Mouse (Mus musculus) layer of hippocampus, adult 9-11 months (tissue): ENCODE results near the gene Phldb1.

Experiments used
- DNase-seq: peaks from one replicate; pipeline ENCODE4 v3.0.0; 2022

The Phldb1 gene

DNA sequence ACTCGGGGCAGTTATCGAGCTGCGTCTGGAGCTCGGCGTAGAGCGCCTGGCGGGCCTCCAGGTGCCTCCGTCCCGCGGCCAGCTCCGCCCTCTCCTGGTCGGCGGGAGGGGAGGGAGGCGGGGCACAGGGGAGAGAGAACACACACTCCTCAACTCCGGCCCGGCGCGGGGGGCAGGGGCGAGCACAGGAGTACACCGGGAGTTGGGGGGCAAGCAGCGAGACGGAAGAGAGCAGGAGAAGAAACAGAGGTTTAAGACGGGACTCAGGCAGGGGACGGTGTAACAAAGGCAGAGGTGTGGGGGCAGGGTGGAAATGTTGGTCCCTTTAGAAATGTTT is 26.6 kb downstream of the Phldb1 start:
- DNase-seq = no peak

DNA sequence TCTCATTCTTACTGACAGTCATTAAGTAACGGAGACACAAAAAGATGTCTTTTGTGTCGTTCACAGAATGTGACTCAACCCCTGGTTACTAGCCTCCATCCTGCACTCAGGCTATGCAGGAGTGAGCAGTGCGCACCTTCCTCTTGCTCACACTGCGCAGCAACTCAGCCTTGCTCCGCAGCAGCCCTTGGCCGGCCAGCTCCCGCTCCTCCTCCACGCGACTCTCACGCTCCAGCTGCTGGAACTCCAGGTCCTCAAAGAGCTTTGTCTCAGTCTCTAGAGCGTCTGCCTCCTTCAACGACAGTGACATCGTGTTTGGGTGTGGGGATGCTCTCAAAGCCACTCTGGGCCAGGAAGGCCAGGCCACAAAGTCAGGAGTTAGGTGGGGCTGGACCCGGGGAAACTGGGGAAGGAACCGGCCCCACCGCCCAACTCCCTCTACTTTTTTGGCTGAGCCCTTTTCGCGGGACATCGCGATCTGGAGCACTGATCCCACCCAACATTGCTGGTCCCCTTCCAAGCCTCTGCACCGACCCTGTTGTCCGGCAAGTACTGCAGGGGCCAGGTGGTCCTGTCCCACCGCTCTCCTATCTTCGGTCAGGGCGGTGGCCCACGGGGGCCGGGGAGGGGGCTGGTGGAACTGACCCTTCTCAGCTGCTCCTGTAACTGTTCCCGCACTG is 27.1 kb downstream of the Phldb1 start:
- no peak for DNase-seq

DNA sequence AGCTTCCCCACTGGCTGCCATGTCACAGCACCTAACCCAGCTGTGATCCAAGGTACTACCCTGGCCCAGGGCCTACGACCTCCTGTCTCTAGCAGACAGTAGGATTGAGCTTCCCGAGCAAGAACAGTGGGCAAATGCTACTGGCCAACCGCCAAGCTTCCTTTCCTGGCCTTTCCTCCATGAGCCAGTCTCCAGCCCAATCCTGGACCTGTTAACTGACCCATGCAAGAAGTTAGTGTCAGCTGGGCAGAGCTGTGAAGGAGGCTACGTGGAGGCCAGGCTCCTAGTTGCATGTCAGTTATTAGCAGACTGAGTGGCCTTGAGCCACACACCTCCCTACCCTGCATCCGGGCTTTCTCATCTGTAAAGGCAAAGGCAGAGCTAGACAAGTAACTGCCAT is 35.3 kb downstream of the Phldb1 start:
- no peak for DNase-seq

DNA sequence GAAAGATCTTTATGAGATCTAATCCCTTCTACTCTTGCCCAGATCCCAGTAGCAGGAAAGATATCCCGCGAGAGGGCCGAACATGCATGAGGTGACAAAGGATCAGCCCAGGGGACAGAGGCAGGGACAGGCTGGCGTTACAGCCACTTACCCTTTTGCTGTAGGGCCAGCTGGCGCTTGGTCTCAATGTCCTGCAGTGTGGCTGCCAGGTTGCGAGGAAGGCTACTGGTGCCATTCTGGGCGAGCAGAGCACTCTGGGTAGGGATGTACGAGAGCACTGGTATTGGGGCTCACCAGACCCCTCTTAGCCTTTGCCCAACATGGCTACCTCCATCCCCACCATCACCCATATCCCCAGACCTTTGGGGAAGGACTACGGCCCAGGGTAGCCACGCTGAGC is 35.8 kb downstream of the Phldb1 start:
- DNase-seq = no peak

DNA sequence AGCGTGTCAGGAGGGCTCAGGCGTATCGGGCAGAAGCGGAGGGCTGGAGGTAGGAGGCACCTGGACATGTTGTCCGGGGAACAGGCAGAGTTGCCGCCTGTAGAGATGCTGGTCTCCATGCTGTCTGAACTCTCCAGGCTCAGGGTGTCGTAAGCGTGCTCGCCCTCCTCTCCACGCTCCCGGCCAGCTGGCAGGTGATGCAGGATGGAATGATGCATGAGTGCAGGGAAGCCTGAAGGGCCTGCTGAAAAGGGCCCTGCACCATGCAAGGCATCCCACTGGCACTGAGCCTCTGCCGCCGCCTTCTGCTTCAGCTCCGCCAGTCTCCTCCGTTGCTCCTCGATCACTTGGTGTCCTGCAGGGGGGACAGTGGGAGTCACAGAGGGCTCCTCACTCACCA is 37.1 kb downstream of the Phldb1 start:
- DNase-seq = no peak

DNA sequence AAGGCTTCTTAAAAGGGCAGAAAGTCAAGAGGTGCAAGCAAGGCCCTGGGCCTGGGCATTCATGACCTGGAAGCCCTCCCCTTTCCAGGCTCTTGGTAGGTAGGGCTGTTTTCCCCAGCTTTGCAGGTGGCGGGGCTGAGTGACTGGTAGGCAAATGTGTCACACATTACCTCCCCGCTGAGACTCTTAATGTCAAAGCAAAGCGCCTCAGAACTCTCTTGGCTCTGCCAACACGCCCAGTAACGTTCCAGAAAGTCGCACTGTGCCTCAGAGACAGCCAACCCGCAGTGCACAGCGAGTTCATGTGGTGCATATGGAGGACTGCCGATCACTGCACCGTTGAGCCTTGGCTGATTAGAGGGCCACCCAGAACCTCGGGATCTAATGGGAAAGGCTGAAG is 41.9 kb downstream of the Phldb1 start:
- no peak for DNase-seq

DNA sequence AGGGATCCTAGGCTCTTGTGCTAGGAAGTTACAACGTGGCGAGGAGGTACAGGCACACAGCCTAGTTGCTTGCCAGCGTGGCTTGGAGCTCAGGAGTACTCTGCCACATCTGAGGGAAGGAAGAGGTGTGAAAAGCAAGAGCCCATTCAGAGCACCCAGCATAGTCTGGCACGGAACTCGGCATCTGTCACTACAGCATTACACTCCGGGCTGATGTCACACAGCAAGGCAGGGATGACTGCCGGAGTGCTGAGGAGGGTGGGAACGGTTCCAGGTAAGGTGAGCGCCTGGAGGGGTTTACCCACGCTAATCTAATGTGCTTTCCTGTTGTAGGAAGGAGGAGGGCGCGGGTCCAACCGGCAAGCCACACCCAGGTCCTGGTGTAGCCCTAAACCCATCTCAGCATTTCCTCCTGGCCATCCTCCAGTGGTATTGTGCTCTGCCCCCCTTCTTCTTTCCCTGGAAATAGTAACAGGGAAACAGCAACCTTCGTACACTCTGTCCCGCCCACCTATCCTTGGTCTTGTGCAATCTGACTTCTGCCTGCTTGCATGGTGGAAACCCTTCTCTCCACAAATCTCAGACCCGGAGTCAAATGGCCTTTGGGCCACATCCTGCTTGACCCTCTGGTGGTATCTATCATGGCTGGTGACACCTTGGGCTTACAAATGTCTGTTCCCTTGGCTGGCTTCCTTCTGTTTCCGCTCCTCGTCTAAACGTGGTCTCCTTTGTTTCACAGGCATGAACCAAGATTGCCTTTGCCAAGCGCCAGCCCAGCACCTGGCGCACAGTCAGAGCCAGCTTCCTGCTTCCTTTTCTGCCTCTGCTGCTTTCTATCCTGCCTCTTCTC is 43.1 kb downstream of the Phldb1 start:
- peak; percentile 80 for DNase-seq

DNA sequence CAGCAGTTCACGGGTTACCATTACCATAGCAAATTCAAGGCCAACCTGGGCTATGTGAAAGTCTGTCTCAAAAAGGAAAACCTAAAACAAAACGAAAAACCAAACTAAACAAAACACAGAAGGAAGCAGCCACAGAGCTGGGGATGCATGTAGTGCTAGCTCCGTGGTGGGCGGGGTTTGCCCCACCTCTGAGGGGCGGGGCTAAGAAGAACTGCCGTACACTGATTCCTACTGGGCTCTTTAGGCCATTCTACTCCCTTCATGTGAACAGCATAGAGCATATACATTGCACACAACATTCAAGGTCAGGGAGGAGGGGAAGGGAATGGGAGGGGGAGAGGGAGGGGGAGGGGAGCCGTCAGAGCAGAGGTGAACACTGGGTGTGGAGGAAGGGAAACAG is 44.4 kb downstream of the Phldb1 start:
- DNase-seq = no peak

DNA sequence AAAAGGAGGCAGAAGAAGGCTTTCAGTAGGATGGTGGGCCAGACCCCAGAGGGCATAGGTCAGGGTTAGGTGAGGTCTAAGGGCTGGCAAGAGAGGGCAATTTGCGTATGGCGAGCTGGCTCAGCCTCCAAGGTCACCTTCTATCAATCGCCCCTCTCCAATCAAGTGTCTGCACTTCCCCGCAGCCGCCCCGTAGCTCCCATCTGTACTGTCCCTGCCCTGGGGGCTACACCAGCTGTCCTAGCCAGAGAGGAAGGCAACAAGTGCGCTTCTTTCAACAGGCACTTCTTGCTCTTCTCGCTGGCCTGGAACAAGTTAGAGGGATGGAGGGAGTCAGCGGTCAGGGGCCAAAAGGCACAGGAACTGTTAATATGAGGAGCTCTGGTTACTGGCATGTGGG is 47.0 kb downstream of the Phldb1 start:
- DNase-seq = no peak

DNA sequence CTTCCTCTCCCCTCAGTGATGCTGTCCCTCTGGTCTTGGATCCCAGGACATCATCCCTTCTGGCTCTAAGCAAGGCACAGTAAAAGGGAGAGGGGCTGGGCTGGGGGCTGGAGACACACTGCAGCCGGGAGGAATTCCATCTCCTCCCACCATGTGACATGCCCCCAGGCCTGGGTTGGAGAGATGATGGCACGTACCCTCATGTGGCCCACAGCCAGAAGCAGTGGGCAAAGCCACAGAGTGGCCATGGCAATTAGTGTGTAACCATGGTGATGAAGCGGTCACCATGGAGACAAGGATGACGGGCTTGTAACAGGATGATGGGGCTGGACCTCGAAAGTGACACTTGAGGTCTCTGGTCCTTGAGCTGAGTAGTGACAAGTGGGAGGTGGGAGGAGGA is 48.4 kb downstream of the Phldb1 start:
- DNase-seq = no peak

DNA sequence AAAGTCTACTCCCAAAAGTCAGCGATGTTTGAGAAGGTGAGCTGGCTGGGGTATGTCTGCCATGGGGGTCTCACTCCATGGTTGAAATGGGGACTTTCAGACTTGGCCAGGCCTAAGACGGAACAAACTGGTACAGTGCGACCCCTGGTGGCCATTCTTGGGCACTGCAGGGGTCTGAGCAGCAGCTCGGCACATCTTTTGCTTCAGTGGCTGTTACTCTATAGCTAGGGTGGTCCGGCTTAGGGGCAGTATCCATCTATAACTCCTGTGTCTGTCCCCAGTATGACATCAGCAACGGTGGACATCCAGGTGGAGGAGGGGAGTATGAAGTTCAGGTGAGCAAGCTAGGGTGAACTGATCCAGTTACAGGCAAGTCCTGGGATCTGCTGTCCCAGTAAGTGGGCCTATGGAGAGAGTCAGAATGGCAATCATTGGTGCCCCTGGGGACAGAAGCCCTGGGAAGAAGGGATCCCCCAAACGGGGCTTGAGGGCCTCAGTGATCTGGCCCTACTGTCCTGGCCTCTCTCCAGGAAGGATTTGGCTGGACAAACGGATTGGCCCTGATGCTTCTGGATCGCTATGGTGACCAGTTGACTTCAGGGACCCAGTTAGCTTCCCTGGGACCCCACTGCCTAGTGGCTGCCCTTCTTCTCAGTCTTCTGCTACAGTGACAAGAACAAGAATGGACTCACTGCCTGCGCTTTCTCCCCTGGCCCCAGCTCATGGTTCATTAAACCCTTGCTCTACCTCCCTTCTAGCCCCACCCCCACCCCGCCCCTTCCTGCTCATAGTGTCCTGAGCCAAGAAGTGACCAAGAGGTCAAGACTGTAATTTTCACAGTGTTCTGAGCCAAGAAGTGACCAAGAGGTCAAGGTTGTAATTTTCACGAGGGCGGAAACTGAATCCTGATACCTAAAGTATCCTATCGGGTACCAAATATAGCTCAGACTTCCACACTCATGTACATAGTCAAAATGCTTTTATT is 49.4 kb downstream of the Phldb1 start:
- DNase-seq = no peak

DNA sequence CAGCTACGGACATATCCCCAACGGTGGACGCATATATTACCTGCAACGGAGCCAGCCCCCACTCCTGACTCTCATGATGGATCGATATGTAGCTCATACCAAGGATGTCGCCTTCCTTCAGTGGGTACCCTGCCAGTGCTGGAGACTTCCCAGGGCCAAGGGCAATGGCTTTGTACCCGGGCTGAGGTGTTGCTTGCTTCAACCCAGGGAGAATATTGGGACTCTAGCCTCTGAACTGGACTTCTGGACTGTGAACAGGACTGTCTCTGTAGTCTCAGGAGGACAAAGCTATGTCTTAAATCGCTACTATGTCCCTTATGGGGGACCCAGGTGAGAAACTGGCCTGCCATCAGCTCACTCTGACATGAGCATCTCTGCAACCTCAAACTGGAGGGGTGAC is 52.0 kb downstream of the Phldb1 start:
- no peak for DNase-seq

DNA sequence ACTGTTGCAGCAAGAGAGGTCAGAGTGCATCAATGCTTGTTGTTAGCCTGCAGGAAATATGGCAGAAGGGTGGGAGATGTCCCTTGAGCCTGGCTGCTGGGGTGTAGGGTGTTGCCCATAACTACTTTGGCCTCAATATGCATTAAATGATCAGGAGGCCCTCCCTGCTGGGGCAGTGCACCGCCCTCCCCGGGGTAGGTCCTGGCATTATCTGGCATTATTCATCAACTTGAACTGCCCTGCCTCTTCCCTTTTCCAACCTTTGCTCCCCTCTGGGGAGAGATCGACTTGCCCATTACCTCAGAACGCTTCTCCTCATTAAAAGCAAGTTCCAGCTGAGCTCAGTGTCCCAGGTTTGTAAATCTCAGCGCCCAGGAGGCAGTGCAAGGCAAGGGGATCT is 55.4 kb downstream of the Phldb1 start:
- DNase-seq = no peak

DNA sequence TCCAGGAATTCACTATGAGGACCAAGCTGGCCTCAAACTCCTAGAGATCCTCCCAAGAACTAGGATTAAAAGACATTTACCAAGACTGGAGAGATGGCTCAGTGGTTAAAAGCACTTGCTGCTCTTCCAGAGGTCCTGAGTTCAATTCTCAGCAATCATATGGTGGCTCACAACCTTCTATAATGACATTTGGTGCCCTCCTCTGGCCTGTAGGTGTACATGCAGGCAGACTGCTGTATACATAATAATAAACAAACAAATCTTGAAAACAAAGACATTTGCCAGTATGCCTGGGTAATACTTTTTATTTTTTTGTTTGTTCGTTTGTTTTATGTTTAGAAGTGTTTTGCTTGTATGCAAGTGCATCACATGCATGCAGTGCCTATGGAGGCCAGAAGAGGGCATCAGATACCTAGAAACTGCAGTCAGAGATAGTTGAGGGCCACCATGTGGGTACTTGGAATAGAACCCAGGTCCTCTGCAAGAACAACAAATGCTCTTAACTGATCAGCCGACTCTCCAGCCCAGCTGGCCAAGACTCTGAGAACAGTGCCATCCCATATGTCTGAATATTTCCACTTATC is 56.6 kb downstream of the Phldb1 start:
- DNase-seq = no peak

DNA sequence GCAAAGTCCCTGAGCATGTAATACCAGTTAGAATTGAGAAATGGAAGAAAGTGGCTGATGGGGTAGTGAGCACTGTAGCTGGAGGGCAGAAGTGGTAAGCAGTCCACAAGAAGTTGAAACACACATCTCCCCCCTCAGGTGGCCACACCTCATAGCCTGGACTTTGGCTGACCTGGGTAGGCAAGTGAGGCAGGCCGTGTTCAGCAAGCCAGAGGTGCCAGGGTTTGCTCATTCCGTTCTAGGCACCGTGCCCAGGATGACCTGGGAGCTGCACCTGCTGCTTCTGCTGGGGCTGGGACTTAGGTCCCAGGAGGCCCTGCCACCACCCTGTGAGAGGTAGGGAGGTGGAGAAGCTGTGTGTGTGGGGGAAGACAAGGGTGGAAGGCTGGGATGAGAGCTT is 62.0 kb downstream of the Phldb1 start, which contains the start of gene Treh:
Gene Treh (plus strand): TSS at position 229 of the 400 bp plus-strand sequence.
- DNase-seq = no peak

DNA sequence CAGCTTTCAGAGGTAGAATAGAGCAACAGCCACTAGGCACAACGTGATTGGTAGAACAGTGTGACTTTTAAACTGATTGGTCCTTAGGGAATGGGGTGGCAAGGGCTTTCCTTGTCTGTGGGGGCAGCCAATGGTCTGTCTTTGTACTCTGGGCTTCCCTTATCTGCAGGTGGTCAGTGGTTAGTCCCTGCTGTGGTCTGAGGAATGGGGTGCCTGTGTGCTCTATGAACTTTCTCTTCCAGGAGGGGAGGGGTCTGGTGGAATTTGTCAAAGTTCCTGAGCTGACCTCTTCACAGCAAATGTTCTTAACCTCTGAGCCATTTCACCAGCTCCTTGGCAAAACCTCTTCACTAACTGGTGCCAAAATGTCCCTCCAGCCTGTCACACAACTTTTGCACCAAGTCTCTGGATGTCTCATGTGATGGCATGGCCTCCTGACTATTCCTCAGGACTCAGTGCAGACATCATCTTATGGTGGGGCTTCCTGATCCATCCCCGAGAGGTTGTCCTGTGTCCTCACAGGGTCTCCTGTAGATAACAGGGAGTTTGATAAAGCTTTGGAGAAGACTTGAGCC is 62.6 kb downstream of the Phldb1 start:
- no peak for DNase-seq

DNA sequence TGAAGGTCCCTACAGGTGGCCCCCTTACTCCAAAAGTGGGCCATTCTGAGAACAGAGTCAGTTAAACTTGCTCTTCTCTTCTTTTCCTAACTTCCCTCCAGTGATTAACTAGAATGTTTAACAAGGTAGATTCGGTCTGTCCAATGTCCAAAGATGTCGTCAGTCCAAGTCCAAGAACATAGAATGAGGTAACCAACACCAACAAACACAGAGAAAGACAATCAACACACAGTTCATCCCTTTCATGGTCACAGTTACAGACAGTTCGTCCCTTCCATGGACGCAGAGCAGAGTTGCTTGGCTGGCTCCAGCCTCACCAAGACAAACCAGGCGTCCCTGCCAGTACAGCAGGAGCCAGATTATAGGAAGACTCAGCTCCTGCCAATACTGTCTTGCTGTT is 63.6 kb downstream of the Phldb1 start:
- DNase-seq = no peak

DNA sequence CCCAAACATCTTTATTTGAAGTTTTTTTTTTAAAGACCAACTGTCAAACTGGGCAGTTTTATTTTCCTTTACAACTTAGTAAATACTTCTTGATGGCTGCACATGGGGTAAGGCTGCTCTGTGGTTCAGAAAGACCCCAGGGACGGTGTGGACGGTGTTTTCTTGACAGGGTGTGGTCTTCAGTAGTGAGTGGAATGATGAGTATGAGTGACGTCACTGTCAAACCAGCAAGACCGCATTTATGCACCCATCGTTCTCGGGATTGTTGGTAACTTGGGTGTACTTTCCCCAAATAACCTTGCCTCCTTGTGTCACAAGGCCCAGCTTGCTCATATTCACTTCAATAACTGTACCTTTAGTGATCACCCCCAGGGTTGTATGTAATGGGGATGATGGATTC is 71.3 kb downstream of the Phldb1 start:
- DNase-seq = no peak

DNA sequence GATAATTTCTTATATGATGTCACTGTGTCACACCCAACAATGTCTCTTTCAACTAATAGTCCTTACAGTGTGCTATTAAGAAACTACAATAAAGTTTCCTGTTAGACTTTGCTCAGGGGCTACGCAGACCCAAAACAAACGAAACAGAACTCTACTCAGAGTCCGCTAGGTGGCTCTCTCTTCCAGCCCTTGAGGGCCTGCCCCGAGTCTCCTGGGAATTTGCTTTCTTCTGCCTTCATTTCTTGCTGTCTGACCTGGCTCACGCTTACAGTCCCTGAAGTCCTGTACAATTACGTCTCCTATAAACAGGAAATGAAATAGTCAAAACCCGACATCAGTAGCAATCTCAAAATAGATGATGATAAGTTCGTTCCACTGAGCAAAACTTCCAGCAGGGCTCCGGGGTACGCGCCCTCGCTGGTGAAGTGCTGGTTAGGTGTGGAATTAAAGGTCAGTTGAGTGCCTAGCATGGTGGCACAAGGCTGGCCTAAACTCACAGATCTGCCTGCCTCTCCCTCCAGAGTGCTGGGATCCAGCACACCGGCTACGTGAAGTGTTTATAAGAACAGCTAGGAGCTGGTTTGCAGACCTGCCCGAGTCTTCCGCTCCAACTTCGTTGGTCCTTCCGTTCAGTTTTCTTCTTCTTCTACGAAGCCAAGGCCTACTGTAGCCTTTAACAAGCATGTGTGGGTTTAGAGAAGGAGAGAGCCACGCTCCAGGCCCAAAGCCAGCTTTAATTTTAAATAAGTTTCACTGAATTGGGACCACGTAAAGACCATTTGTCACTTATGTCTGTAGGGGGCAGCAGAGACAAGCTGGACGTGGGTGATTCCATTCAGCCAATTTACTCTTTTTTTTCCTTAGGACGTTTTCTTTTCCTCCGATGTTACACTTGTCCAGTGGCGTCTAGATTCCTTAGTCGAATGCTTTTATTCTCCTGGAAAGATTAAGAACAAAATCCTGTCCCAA is 79.6 kb downstream of the Phldb1 start:
- DNase-seq = no peak

DNA sequence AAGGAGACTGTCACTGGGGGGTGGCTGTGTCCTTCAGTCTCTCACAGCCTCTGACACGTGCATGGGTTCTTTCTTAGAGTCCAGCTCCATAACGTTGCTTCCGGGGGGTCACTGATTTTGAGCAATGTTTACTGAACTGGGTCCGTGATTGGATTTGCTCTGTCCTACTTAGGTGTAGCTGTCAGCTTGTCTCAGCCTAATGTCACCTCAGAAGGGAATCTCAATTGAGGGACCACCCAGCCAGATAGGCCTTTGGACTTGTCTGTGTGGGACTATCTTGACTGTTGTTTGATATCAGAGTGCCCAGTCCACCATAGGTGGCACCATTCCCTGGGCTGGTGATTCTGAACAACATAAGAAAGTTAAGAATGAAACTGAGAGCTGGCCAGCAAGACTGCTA is 81.1 kb downstream of the Phldb1 start:
- no peak for DNase-seq

DNA sequence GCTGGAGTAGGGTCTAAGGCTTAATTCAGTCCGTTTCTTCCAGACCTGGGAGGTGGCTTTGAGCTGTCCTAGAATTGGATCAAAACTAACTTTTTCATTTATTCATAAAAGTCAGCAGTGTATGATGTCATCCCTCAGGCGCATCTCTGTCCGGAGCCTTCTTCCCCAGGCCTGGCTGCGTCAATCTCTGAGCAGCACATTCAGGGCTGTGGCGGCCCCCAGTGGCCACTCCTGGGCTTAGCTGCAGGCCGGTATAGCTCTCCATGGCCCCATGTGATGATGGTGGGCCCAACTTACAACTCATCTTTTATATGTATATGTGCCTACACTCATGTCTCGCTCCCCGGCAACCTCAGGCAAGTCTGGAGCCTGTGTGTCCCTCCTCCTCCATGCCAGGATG is 83.0 kb downstream of the Phldb1 start:
- peak; percentile 49 for DNase-seq
